Mouse (Mus musculus) gastrocnemius, postnatal 4 days (tissue): Measurements from ENCODE around the gene Usp53. TPM values are rescaled to one million over a fixed set of nuclear protein-coding genes. Genes with fewer than 3 reads are reported as not detected.
"Not testable (repeated sequence)": the region's sequence is repeated elsewhere in the genome, so short reads cannot be mapped to it uniquely, and the experiment has no call there.

Source experiments
- DNase-seq, 2 experiments: peaks; one replicate each; pipeline ENCODE4 v3.0.0; 2021 to 2022; ENCODE audit warnings: low spot score in 2 of 2, mixed read lengths in 2 of 2
- total RNA-seq, 2 experiments: library from RNA; stranded (reverse); gene quantifications; 2 replicates each; pipeline ENCODE4 v1.2.3; 2021

Gene Usp53
- total RNA-seq, 2 experiments from 2014 or later, result 9.2 to 11.8 TPM

DNA sequence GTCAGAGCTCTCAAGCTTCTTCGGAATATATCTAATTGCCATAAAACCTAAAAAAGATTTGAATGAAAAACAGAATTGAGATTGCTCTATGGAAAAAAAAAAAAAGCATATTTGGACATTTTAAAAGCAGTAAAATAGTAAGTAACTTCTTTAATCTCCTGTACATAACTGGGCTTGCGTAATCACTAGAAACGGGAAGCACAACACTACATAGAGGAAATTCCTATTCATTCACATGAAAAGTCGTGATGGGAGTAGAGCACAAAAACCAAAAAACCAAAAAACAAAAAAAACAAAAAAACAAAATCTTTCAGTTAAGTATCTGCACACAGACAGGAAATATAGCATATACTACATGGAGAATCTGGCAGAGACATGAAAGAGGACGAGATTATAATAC, 20.0 kb downstream of the Usp53 start:
- DNase-seq, result no peak

GRCm38 (mm10) chr3:122950129-122950528, 34.2 kb downstream of the Usp53 start:
- no peak for DNase-seq

DNA sequence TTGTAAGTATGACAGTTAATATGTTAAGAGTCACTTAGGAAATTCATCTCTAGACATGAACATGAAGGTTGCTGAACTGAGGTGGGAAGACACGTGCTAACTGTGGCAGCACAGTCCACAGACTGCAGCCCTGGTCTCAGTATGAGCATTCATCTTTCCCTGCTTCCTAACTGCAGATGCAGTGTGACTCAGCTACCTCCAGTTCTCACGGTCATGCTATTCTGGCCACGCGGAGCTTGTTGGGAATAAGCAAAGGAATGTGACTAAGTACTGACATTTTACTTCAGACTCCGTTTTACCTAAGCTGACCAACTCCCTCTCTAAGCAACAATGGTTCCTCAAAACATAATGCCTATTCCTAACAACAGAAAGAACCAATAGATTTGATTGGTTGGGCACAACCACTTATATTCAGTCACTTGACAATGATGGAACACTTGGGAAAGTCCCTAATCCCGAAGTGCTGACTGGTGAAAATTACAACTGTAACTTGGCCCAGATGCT, 40.9 kb downstream of the Usp53 start:
- DNase-seq, result no peak

GRCm38 (mm10) chr3:122939215-122939614, 45.1 kb downstream of the Usp53 start:
- peak in 1 of 2 experiments; percentile 37 for DNase-seq

DNA sequence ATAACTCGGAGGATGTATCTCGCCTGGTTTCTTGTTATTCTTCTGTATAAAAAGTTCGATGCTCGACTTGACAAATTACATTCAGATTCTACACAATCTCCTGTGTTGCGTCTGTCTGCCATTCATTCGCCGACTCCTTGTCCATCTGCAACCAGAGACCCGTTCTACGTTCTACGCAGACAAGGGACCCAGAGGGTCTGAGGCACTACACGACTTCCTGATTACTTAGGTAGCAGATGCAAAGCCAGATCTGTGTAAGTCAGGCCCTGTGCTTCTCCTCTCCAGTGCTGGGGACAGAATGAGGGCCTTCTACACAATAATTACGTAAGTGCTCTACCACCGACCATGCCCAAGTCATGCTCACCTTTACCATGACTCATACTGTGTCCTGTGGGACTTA, 47.1 kb downstream of the Usp53 start:
- DNase-seq, result not testable (repeated sequence)

GRCm38 (mm10) chr3:122932466-122932865, 51.8 kb downstream of the Usp53 start:
- DNase-seq, result no peak

DNA sequence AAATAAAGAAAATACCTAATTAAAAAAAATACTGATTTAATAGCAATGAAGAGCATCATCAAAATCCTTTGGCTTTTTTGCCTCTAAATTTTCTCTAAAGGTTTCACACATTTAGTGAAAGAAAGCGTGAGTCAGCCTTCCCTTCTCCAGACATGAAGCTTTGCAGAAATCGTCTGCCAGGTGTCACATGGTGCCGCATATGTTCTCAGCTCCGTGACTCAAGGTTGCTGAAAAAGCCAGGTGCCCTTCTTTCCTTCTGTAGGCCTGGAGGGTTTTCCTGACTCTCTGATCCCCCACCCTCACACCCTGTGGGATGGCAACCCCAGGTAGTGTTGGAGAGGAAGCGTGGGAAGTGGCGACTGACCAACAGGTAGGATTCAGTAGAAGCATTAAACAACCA, 54.6 kb downstream of the Usp53 start:
- no peak for DNase-seq

DNA sequence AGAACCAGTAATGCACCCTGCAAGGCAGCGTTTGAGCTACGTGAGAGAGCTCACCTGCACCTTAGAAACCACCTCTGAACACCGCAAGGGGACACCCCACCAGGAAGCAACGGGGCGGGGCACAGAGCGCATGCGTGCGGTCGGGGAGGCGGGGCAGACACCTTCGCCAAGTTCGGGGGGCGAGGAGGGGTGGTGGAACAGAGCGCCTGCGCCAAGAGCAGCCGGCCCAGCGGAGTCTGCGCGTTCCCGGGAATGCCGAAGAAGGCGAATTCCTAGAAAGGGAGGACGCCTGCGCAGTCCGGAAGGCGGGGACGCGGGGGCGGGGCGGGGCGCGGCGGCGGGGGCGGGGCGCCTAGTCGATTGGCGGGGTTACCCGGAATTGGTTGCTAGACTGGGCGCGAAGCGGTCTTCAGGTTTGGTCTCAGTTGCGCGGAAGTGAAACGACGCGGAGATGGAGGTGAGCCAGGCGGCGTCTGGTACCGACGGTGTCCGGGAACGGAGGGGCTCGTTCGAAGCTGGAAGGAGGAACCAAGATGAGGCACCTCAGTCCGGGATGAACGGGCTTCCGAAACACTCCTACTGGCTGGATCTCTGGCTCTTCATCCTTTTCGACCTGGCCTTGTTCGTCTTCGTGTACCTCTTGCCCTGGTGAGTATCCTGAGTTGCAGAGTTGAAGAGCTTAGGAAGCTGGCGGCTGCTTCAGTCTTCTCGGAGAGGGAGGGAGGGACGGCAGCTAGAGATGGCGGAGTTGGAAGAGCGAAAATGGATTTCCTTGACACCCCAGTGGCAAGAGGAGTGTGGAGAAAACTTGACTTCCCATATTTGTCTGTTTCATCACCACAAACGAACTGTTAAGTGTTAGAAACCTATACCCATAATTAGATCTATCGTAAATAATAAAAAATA, 60.0 kb downstream of the Usp53 start, which contains the start of gene 1810037I17Rik:
1810037I17Rik (plus strand) TSS at position 195 of the 906 bp plus-strand sequence.
- peak; percentile 93 to 97 for DNase-seq

- no peak for DNase-seq
These were observed 61.2 kb downstream of the Usp53 start for GRCm38 (mm10) chr3:122923147-122923546.

DNA sequence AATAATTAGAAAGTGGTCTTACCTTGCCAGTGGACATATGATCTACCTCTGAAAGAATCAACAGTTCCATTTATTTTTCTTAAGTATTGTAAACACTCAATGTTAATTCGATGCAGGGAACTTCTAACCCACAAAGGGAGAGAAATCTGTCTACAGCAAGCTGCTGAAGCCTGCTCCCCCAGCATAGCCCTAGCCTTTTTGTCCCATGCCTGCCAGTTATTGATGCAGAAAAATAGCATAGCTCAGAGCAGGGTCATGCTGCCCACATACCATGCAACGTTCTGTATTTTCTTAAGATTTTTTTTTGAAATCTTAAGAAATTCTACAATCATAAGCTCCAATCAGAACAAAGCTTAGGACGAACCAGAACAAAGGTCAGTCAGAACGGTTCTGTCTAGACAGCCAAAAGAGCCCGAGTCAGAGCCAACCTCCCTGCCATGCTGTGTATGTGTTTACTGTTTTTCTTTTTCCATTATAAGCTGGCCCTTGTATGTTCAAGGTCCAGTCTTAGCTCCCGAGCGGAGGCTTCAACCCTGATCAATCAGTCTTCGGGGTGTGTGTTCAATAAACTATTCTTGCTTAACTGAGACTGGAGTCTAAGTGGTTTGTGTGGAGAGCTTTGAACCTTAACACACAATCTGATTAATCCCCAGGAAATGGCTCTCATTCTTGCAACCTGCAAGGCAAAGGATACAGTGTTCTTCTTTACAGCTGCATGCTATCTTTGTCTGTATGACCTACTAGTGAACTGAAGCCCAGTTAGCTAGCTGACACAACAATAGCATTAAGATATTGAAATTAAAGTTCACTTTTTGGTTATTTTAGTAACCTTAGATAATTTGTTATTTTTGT, 62.4 kb downstream of the Usp53 start:
- DNase-seq, result no peak

GRCm38 (mm10) chr3:122920572-122921435, 63.5 kb downstream of the Usp53 start:
- DNase-seq, result no peak

DNA sequence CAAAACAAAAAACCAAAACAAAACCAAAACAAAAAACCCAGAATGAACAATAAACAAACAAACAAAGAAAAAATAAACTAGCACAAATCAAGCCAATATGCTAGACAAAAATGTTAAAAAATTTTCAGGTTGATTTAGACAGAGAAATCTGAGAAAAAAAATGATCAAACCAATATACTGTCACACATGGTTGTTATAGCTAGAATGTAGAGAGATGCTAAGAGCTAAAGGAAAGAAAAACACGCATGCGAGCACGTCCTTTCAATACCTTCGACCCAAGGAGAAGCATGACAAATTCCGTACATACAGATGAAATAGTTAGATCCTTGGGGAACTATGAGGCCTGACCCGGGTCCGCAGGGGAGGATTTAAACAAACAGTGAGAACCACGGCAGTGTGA, 65.0 kb downstream of the Usp53 start, which contains the start of gene Gm10959:
Gm10959 (minus strand) TSS at position 101 of the 400 bp plus-strand sequence.
- no peak for DNase-seq

DNA sequence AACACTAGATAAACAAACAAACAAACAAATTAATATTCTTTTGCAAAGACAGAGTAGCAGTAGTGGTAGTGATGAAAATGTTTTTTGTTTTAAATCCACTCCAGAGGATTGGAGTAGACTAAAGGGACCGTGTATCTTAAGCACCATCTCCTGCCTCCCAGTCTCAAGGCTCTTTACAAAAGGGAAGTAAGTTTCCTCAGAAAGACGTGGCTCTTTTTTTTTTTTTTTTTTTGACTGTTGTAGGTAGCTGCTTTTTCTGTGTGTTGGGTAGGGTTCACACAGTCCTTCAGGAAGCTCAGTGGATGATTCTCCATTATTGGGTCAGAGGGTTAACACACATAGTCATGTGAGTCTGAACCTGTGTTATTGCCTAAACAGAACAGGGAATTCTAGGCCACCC, 65.6 kb downstream of the Usp53 start:
- no peak for DNase-seq

DNA sequence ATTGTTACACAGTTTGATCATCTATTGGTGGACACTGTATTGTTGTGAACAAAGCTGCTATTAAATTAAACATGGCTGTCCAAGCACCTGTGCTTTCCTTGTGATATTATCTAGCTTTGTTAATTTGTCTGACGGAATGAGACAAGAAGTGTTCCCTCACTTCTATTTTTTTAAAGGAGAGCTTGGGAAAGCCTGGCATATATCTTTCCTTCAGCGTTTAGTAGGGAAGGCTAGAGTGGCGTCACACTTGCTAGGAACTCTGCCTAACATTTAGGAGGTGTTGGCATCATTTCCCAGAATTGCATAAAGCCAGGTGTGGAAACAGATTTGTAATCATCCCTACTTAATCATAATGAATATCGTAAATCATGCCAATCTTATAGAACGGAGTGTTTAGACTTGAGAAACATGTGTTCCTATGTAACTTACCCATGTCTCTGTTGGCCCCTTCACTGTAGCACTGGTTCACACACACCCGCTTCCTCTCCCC, 68.1 kb downstream of the Usp53 start:
- no peak for DNase-seq

- DNase-seq, result no peak
These were observed 68.8 kb downstream of the Usp53 start for GRCm38 (mm10) chr3:122915493-122915892.

GRCm38 (mm10) chr3:122907841-122908240, 76.5 kb downstream of the Usp53 start:
- no peak for DNase-seq

DNA sequence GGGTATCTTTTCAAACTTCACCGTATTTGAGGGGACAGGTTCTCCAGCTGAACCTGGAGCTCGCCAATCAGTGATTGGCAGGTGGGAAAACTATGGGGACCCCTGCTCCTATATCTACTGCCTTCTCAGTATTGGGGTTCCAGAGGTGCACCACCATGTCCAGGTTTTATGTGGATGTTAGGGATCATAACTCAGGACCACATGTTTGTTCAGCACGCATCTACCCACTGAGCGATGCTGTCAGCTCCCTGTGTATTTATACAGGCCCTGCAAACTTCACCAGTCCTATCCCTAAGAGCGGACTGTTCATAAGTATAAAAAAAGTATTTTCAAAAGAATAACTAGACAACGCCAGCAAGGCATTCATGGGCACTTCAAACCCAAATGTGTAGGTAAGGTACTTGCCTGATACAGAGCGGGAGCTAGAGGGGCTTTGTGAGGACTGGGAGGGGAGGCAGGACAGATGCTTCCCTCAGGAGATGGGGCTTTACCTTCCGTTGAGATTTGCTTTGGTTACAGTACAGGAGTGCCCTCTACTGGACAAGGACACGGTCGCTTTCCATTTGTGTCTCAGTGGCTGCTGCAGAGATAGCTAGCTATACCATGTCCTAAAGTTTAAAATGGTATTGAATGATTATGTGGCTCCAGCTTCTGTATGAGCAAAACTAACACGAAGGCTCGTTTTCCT, 80.4 kb downstream of the Usp53 start:
- DNase-seq, result peak in 1 of 2 experiments; percentile 44

GRCm38 (mm10) chr3:122898254-122898653, 86.1 kb downstream of the Usp53 start:
- DNase-seq, result no peak

GRCm38 (mm10) chr3:122895189-122895731, 89.0 kb downstream of the Usp53 start:
- no peak for DNase-seq

DNA sequence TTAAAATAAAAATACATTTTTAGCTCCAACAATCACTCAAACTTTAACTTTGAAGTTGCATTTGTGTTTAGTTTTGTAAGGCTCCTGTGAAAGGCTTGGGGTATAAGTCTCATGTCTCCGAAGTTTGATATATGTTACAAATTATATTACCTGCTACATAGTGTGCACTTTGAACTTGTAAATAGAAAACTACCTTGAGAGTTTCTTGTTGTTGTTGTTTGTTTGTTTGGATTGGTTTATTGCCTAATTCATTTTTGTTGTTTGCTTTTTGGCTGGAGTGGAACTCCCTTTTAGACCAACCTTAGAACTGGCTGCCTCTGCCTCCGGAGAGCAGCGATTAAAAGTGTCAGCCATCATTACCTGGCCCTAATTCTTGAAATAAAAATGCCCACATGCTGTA, 89.5 kb downstream of the Usp53 start, which contains the start of gene Fabp2:
Fabp2 (plus strand) TSS at position 301 of the 400 bp plus-strand sequence.
- DNase-seq, result no peak
